Mouse (Mus musculus) kidney, adult 2 months (tissue): ENCODE results near the gene Mif. TPM values are rescaled to one million over a fixed set of nuclear protein-coding genes. Genes with fewer than 3 reads are reported as not detected.
"Not testable (repeated sequence)": the region's sequence is repeated elsewhere in the genome, so short reads cannot be mapped to it uniquely, and the experiment has no call there.

ENCODE experiments used
- DNase-seq: peaks from one replicate; pipeline ENCODE4 v3.0.0; 2021
- H3K27ac ChIP-seq: fragments of 200-500 bp; 2 replicates; pipeline ENCODE4 v1.5.1; 2012; ENCODE audit warnings: low read depth, low read length, control low read depth, inconsistent platforms; ENCODE audit not compliant: insufficient read depth
- H3K27me3 ChIP-seq: fragments of 200-500 bp; replicated peaks from 2 replicates; pipeline ENCODE4 v1.6.1; 2012; ENCODE audit warnings: mild to moderate bottlenecking, moderate library complexity, low read length, inconsistent platforms; ENCODE audit not compliant: control insufficient read depth, insufficient read depth
- H3K36me3 ChIP-seq: fragments of 200-500 bp; 2 replicates; pipeline ENCODE4 v1.6.1; 2012; ENCODE audit warnings: mild to moderate bottlenecking, moderate library complexity, low read length, inconsistent platforms; ENCODE audit not compliant: control insufficient read depth, insufficient read depth
- H3K4me1 ChIP-seq: fragments of 200-500 bp; 2 replicates; pipeline ENCODE4 v1.6.1; 2011; ENCODE audit warnings: low read length; ENCODE audit not compliant: control insufficient read depth, insufficient read depth
- H3K4me3 ChIP-seq: fragments of 200-500 bp; 2 replicates; pipeline ENCODE4 v1.5.1; 2011; ENCODE audit warnings: mild to moderate bottlenecking, low read depth, low read length, control low read depth; ENCODE audit not compliant: insufficient read depth
- CTCF ChIP-seq: fragments of 200-500 bp; conservative IDR thresholded peaks from 2 replicates; pipeline ENCODE4 v1.5.1; 2011; ENCODE audit warnings: low read depth, mild to moderate bottlenecking, control low read depth, low read length, moderate library complexity, mixed read lengths; ENCODE audit not compliant: insufficient read depth, insufficient read length
- POLR2A ChIP-seq: fragments of 200-500 bp; IDR thresholded peaks from one replicate; pipeline ENCODE4 v1.6.1; 2011; ENCODE audit warnings: low read depth, low read length, control low read depth
- WGBS: fragments of 180-500 bp; shearing (Covaris S2); methylation state at CpG from one replicate; pipeline ENCODE4 v1.1.7; 2018; 5-methylcytosine and 5-hydroxymethylcytosine counted together
- polyA plus RNA-seq: library from polyadenylated mRNA; depleted of rRNA; stranded (reverse); fragments of >200 nt; gene quantifications from 2 replicates; pipeline ENCODE4 v1.2.3, GENCODE M21; 2012

The Mif gene
- polyA plus RNA-seq, 1 experiment, result 3,280 TPM

DNA sequence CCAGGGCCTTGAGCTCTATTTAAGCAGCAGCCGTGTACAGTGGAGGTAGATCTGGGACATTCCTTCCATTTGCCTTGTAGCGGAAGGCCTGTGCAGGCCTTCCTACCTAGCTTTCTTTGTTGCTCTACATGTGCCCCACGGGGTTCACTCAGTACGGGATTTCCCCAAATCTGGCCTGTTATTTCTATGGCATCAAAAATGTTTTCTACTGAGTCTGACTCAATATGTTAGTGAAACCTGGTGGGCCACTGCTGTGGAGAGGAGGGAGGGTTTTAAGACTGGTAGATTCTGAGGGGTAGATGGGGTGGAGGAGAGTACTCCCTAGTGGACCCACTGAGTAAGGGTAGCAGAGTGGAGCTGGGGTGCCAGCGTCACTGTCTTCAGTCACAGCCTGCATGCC is 35.7 kb upstream of the Mif start:
- H3K27me3 ChIP-seq, result no peaks in the 10 kb centered on the region
- no peak overlapping the region for H3K4me3 ChIP-seq
- no peak for DNase-seq
- no peaks in the 10 kb centered on the region for H3K36me3 ChIP-seq
- TF ChIP-seq CTCF (no peak), POLR2A (no peak)
- WGBS, result 96% methylated on average over 5 of the region's 5 CpGs
- H3K27ac ChIP-seq, result no peak overlapping the region
- peaks cover 6% of the 10 kb centered on the region; the same call in 1 of the 2 replicates for H3K4me1 ChIP-seq

DNA sequence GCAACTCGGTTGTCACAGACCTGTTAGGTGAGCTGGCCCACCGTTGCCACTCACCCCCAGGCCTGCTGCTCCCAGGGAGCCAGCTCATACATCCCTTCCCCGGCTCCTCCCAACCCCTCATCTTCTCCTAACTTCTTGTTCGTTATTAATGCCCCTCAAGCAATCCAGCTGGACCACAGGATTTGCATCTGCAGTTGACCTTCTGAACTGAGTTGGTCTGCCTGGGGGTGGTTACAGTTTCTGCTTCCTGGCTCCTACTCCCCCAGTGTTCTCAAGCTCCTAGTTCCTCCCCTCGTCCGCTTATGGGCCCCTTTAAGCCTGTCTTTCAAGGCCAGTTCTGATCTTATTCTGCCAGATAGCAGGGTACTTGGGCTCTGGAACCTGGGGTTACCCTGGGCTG is 34.6 kb upstream of the Mif start:
- H3K4me1 ChIP-seq, result peaks cover 6% of the 10 kb centered on the region; the same call in 1 of the 2 replicates
- H3K36me3 ChIP-seq, result no peaks in the 10 kb centered on the region
- H3K27me3 ChIP-seq, result no peaks in the 10 kb centered on the region
- no peak overlapping the region for H3K27ac ChIP-seq
- no peak for TF ChIP-seq POLR2A
- no peak for TF ChIP-seq CTCF
- DNase-seq, result no peak
- no peak overlapping the region for H3K4me3 ChIP-seq
- 69% methylated on average over 6 of the region's 6 CpGs for WGBS

DNA sequence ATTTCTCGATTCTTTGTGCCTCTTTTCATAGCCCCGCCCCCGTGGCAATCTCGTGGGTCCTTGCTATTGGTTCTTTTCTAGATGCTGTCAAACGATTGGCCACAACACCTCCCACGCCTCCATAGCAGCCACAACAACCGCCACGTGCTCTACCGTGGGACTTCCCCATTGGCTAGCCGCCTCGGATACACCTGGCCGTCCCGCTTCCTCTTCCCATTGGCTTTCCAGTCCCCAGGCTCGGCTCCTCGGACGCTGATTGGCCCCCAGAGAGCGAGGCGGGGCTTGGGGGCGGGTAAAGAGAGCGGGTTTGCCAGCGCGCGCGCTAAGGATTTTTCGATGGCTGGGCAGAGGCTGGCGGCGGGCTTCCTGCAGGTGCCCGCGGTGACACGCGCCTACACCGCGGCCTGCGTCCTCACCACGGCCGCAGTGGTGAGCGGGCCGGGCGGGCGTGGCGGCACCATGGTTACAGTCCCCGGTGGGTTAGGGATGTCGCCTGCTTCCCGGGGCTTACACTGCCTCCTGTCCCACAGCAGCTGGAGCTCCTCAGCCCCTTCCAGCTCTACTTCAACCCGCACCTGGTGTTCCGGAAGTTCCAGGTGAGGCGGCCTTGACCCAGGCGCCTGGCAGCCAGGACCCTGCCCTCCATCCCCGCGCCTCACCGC is 33.2 kb upstream of the Mif start, which contains the start of gene Derl3:
Gene Derl3, plus strand, starts transcription at position 325 of the 662 bp plus-strand sequence.
- Histone ChIP-seq H3K27ac (no peak within 1 kb of the TSS), H3K4me1 (0 out of 2 replicates have a peak, but pooled peaks cover 3% of the 10 kb centered on the region), H3K27me3 (no peaks in the 10 kb centered on the region), H3K4me3 (peak within 1 kb of the TSS; percentile 47), H3K36me3 (no peaks in the 10 kb centered on the region)
- WGBS, result 2% methylated on average over 51 of the region's 51 CpGs
- TF ChIP-seq CTCF (no peak), POLR2A (no peak)
- DNase-seq, result peak; percentile 98

DNA sequence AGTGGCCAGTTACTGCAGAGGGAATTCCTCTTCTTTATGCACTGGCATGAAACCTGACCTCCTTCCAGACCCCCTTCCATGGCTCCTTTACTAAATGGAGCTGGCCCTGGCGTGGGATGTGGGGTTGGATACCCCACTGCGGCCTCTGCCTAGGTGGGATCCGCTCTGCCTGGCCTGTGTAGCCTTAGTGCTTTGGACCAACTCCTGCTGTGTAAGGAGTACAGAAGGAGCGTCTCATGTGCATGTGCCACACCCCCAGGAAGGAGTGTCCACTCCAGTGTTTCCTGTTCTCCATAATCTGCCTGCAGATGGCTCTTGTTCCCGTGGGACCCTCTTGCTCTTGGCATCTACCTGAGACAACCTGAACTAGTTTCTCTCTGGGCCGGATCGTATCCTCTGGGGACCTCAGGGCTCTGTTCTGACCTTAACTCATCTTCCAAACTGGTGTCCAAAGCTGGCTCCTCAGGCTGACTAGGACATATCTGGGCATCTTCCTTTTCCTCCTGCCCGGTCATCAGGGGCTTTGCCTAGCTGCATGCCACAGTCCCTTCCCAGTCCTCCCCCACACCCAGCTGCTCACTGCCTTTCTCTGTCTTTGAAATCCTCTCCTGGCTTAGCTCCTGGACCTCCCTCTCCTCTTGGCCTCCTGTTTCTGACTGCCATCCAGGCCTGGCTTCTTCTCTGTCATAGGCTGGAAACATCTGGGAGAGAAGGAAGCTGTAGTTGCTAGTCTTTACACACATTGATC is 29.5 kb upstream of the Mif start:
- TF ChIP-seq CTCF, result no peak
- TF ChIP-seq POLR2A, result no peak
- no peak overlapping the region for H3K4me3 ChIP-seq
- H3K36me3 ChIP-seq, result no peaks in the 10 kb centered on the region
- no peak overlapping the region for H3K27ac ChIP-seq
- 0 out of 2 replicates have a peak, but pooled peaks cover 3% of the 10 kb centered on the region for H3K4me1 ChIP-seq
- no peak for DNase-seq
- H3K27me3 ChIP-seq, result no peaks in the 10 kb centered on the region
- WGBS, result 42% methylated on average over 8 of the region's 8 CpGs

DNA sequence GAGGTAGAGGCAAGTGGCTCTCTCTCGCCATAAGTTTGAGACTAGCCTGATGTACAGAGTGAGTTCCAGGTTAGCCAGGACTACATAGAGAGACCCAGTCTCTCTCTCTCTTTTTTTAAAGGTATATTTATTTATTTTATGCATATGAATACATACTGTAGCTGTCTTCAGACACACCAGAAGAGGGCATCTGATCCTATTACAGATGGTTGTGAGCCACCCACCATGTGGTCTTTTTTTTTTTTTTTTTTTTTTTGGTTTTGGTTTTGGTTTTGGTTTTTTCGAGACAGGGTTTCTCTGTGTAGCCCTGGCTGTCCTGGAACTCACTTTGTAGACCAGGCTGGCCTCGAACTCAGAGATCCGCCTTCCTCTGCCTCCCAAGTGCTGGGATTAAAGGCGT is 27.5 kb upstream of the Mif start:
- not testable (repeated sequence) for H3K36me3 ChIP-seq, H3K4me1 ChIP-seq, DNase-seq, H3K27me3 ChIP-seq, H3K27ac ChIP-seq, H3K4me3 ChIP-seq
- 82% methylated on average over 5 of the region's 5 CpGs for WGBS

DNA sequence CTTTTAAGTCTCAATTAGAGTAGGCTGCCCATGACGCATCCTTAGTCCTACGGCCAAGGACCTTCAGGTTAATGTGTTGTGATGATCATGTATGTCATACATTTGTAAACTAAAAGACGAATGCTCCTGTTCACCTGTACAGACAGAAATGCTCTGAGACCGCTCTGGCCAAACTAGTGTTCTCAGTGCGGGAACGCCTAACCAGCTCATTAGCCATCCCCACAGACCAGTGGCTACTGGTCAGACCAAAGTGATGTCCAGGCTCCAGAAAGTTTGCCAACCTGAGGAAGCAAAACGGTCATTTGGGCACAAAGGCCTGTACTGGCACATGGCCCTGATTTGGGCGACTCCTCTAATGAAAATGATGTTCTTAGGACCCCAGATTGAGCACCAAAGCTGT is 24.7 kb upstream of the Mif start:
- WGBS, result 94% methylated on average over 8 of the region's 8 CpGs
- H3K27ac ChIP-seq, result no peak overlapping the region
- no peak for DNase-seq
- no peaks in the 10 kb centered on the region for H3K36me3 ChIP-seq
- no peaks in the 10 kb centered on the region for H3K27me3 ChIP-seq
- H3K4me3 ChIP-seq, result no peak overlapping the region
- H3K4me1 ChIP-seq, result peaks cover 11% of the 10 kb centered on the region
- TF ChIP-seq POLR2A, result no peak
- TF ChIP-seq CTCF, result no peak

DNA sequence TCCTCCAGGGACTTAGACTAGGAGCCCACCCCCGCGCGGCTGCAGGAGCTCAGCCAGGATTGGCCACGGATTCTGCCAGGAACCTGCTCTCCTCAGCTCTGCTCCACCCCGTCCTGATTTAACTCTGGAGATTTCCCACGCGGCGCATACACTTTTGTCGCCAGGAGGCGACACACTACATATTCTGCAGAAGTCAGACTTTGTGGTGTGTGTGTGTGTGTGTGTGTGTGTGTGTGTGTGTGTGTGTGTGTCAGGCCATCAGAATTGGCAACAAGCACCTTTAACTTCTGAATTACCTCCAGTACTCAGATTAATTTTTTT is 23.2 kb upstream of the Mif start:
- TF ChIP-seq CTCF (peak; percentile 72), POLR2A (no peak)
- H3K4me3 ChIP-seq, result no peak overlapping the region
- peak; percentile 94 for DNase-seq
- H3K27me3 ChIP-seq, result no peaks in the 10 kb centered on the region
- no peaks in the 10 kb centered on the region for H3K36me3 ChIP-seq
- peak overlapping the region; percentile 79 for H3K27ac ChIP-seq
- H3K4me1 ChIP-seq, result peaks cover 14% of the 10 kb centered on the region
- whole genome bisulfite sequencing, result under 1% methylated on average over 10 of the region's 10 CpGs
